Mouse (Mus musculus) thymus, adult 2 months (tissue): ENCODE data around the gene Spg21.

Experiments used
- CTCF ChIP-seq: fragments of 200-500 bp; IDR thresholded peaks from 2 replicates; pipeline ENCODE4 v1.5.1; 2012; ENCODE audit warnings: mild to moderate bottlenecking, control low read depth, low read length, moderate library complexity, borderline replicate concordance; ENCODE audit not compliant: control insufficient read depth, poor library complexity, insufficient read depth; ENCODE audit errors: extremely low read depth
- POLR2A ChIP-seq: fragments of 200-500 bp; IDR thresholded peaks from 2 replicates; pipeline ENCODE4 v1.6.1; 2012; ENCODE audit warnings: mild to moderate bottlenecking, low read length, control low read depth, moderate library complexity; ENCODE audit not compliant: control insufficient read depth, poor library complexity, insufficient read depth; ENCODE audit errors: extremely low read depth

- no peak for TF ChIP-seq CTCF
- no peak for TF ChIP-seq POLR2A
These were observed 49.4 kb upstream of the Spg21 start for GRCm38 (mm10) chr9:65411326-65411725.
